Mouse (Mus musculus): ENCODE measurements around the gene Bpgm. TPM values are rescaled to one million over a fixed set of nuclear protein-coding genes. Genes with fewer than 3 reads are reported as not detected.

Gene Bpgm
- polyA plus RNA-seq (2012; rRNA removed) (30.0 and 38.5 TPM in 2 replicates), polyA plus RNA-seq (2014; fragmentation: Nextera tagmentation; extraction: Ambion mirVana) (37.1 and 37.5 TPM in 2 replicates)

- Histone ChIP-seq H3K4me2 (replicated peaks; ENCODE audit: low read depth, low read length, severe bottlenecking) (peak within 1 kb of the TSS; percentile 85), H3K9me3 (ENCODE audit: control insufficient read depth, low read length) (no peaks in the 10 kb centered on the region), H3K27me3 (ENCODE audit: control insufficient read depth, insufficient read depth, low read length) (no peaks in the 10 kb centered on the region), H3K4me1 (ENCODE audit: control insufficient read depth, insufficient read depth, low read length) (peaks cover 22% of the 10 kb centered on the region), H3K27ac (replicated peaks; ENCODE audit: low read depth, low read length) (0 out of 2 replicates have a peak within 1 kb of the TSS, but pooled peaks have one; percentile 61), H3K36me3 (ENCODE audit: control insufficient read depth, insufficient read depth, low read length) (no peaks in the 10 kb centered on the region), H3K4me3 (replicated peaks; ENCODE audit: low read length) (peak within 1 kb of the TSS; percentile 62), H3K9ac (ENCODE audit: low read depth, low read length, severe bottlenecking) (peak within 1 kb of the TSS; percentile 70)
- under 1% methylated on average over 35 of the region's 35 CpGs for WGBS
- TF ChIP-seq POLR2A (IDR thresholded peaks at IDR 0.05; ENCODE audit: borderline replicate concordance, extremely low read depth, insufficient read depth, insufficient read length): peak; percentile 78; the same call in 1 of the 2 replicates
- ATAC-seq (ENCODE audit: low FRiP score, low read depth) (peak; percentile 99), DNase-seq (ENCODE audit: low spot score) (peak; percentile 99)
Measured at GRCm38 (mm10) chr6:34475974-34476794, at the start of gene Bpgm. Bpgm (plus strand) TSS chr6:34476207.

- H3K27ac ChIP-seq (replicated peaks; ENCODE audit: low read depth, low read length): no peak overlapping the region
- H3K9ac ChIP-seq (ENCODE audit: low read depth, low read length, severe bottlenecking): no peak overlapping the region
- no peak overlapping the region for H3K4me2 ChIP-seq (replicated peaks; ENCODE audit: low read depth, low read length, severe bottlenecking)
- H3K4me3 ChIP-seq (replicated peaks; ENCODE audit: low read length): no peak overlapping the region
- ATAC-seq (ENCODE audit: low FRiP score, low read depth): no peak
- no peaks in the 10 kb centered on the region for H3K9me3 ChIP-seq (ENCODE audit: control insufficient read depth, low read length)
- no peaks in the 10 kb centered on the region for H3K27me3 ChIP-seq (ENCODE audit: control insufficient read depth, insufficient read depth, low read length)
- DNase-seq (ENCODE audit: low spot score): no peak
- TF ChIP-seq POLR2A (IDR thresholded peaks at IDR 0.05; ENCODE audit: borderline replicate concordance, extremely low read depth, insufficient read depth, insufficient read length): no peak
- no peaks in the 10 kb centered on the region for H3K4me1 ChIP-seq (ENCODE audit: control insufficient read depth, insufficient read depth, low read length)
- WGBS: 58% methylated on average over 2 of the region's 2 CpGs
- H3K36me3 ChIP-seq (ENCODE audit: control insufficient read depth, insufficient read depth, low read length): no peaks in the 10 kb centered on the region
Measured at GRCm38 (mm10) chr6:34439006-34439405, 37.0 kb upstream of the Bpgm start.

GRCm38 (mm10) chr6:34441556-34442257, 34.3 kb upstream of the Bpgm start:
- no peaks in the 10 kb centered on the region for H3K27me3 ChIP-seq (ENCODE audit: control insufficient read depth, insufficient read depth, low read length)
- H3K4me3 ChIP-seq (replicated peaks; ENCODE audit: low read length): no peak overlapping the region
- TF ChIP-seq POLR2A (IDR thresholded peaks at IDR 0.05; ENCODE audit: borderline replicate concordance, extremely low read depth, insufficient read depth, insufficient read length): no peak
- 62% methylated on average over 9 of the region's 9 CpGs for WGBS
- no peaks in the 10 kb centered on the region for H3K9me3 ChIP-seq (ENCODE audit: control insufficient read depth, low read length)
- H3K36me3 ChIP-seq (ENCODE audit: control insufficient read depth, insufficient read depth, low read length): no peaks in the 10 kb centered on the region
- no peak overlapping the region for H3K27ac ChIP-seq (replicated peaks; ENCODE audit: low read depth, low read length)
- ATAC-seq (ENCODE audit: low FRiP score, low read depth) (no peak), DNase-seq (ENCODE audit: low spot score) (no peak)
- no peak overlapping the region for H3K4me2 ChIP-seq (replicated peaks; ENCODE audit: low read depth, low read length, severe bottlenecking)
- no peaks in the 10 kb centered on the region for H3K4me1 ChIP-seq (ENCODE audit: control insufficient read depth, insufficient read depth, low read length)
- no peak overlapping the region for H3K9ac ChIP-seq (ENCODE audit: low read depth, low read length, severe bottlenecking)

- H3K27me3 ChIP-seq (ENCODE audit: control insufficient read depth, insufficient read depth, low read length): no peaks in the 10 kb centered on the region
- H3K9ac ChIP-seq (ENCODE audit: low read depth, low read length, severe bottlenecking): no peak overlapping the region
- H3K9me3 ChIP-seq (ENCODE audit: control insufficient read depth, low read length): no peaks in the 10 kb centered on the region
- ATAC-seq (ENCODE audit: low FRiP score, low read depth) (no peak), DNase-seq (ENCODE audit: low spot score) (no peak)
- no peak for TF ChIP-seq POLR2A (IDR thresholded peaks at IDR 0.05; ENCODE audit: borderline replicate concordance, extremely low read depth, insufficient read depth, insufficient read length)
- H3K36me3 ChIP-seq (ENCODE audit: control insufficient read depth, insufficient read depth, low read length): no peaks in the 10 kb centered on the region
- H3K4me3 ChIP-seq (replicated peaks; ENCODE audit: low read length): no peak overlapping the region
- WGBS: 84% methylated on average over 2 of the region's 2 CpGs
- no peaks in the 10 kb centered on the region for H3K4me1 ChIP-seq (ENCODE audit: control insufficient read depth, insufficient read depth, low read length)
- H3K4me2 ChIP-seq (replicated peaks; ENCODE audit: low read depth, low read length, severe bottlenecking): no peak overlapping the region
- H3K27ac ChIP-seq (replicated peaks; ENCODE audit: low read depth, low read length): no peak overlapping the region
Measured at GRCm38 (mm10) chr6:34443791-34444190, 32.2 kb upstream of the Bpgm start.

- 8% methylated on average over 2 of the region's 2 CpGs for WGBS
- TF ChIP-seq POLR2A (IDR thresholded peaks at IDR 0.05; ENCODE audit: borderline replicate concordance, extremely low read depth, insufficient read depth, insufficient read length): no peak
- Histone ChIP-seq H3K27me3 (ENCODE audit: control insufficient read depth, insufficient read depth, low read length) (no peaks in the 10 kb centered on the region), H3K4me1 (ENCODE audit: control insufficient read depth, insufficient read depth, low read length) (no peaks in the 10 kb centered on the region), H3K4me2 (replicated peaks; ENCODE audit: low read depth, low read length, severe bottlenecking) (no peak overlapping the region), H3K27ac (replicated peaks; ENCODE audit: low read depth, low read length) (no peak overlapping the region), H3K36me3 (ENCODE audit: control insufficient read depth, insufficient read depth, low read length) (no peaks in the 10 kb centered on the region), H3K9me3 (ENCODE audit: control insufficient read depth, low read length) (no peaks in the 10 kb centered on the region), H3K9ac (ENCODE audit: low read depth, low read length, severe bottlenecking) (no peak overlapping the region), H3K4me3 (replicated peaks; ENCODE audit: low read length) (no peak overlapping the region)
- ATAC-seq (ENCODE audit: low FRiP score, low read depth) (no peak), DNase-seq (ENCODE audit: low spot score) (peak; percentile 78)
Measured at GRCm38 (mm10) chr6:34447961-34448360, 28.0 kb upstream of the Bpgm start.

Data from limb, embryonic 14.5 days (tissue).